Mouse (Mus musculus) olfactory bulb, adult 2 months (tissue): ENCODE data around the gene Ano6. TPM values are rescaled to one million over a fixed set of nuclear protein-coding genes. Genes with fewer than 3 reads are reported as not detected.
A peak's percentile ranks its signal among the peaks of the same experiment; 100 is the strongest.

ENCODE experiments used
- H3K27ac ChIP-seq: fragments of 200-500 bp; 2 replicates; pipeline ENCODE4 v1.5.1; 2012; ENCODE audit warnings: low read depth, low read length; ENCODE audit not compliant: insufficient read depth
- H3K4me1 ChIP-seq: fragments of 200-500 bp; 2 replicates; pipeline ENCODE4 v1.6.1; 2012; ENCODE audit warnings: low read length; ENCODE audit not compliant: control insufficient read depth, insufficient read depth
- H3K4me3 ChIP-seq: fragments of 200-500 bp; 2 replicates; pipeline ENCODE4 v1.5.1; 2012; ENCODE audit warnings: mild to moderate bottlenecking, low read depth, low read length, moderate library complexity; ENCODE audit not compliant: insufficient read depth
- CTCF ChIP-seq: fragments of 200-500 bp; IDR thresholded peaks from 2 replicates; pipeline ENCODE4 v1.5.1; 2012; ENCODE audit warnings: low read depth, mild to moderate bottlenecking, low read length, moderate library complexity; ENCODE audit not compliant: insufficient read depth
- POLR2A ChIP-seq: fragments of 200-500 bp; IDR thresholded peaks from 2 replicates; pipeline ENCODE4 v1.6.1; 2012; ENCODE audit warnings: mild to moderate bottlenecking, low read depth, low read length, moderate library complexity; ENCODE audit not compliant: insufficient read depth
- WGBS: fragments of 180-500 bp; shearing (Covaris S2); methylation state at CpG from one replicate; pipeline ENCODE4 v1.1.7; 2018; 5-methylcytosine and 5-hydroxymethylcytosine counted together
- polyA plus RNA-seq: library from polyadenylated mRNA; stranded (reverse); fragments of >200 nt; gene quantifications from 2 replicates; pipeline ENCODE4 v1.2.4, GENCODE M21; 2012; ENCODE audit warnings: low replicate concordance; ENCODE audit not compliant: missing spikeins, insufficient read depth, insufficient read length

Ano6 gene
- polyA plus RNA-seq, 1 experiment, result not detected

DNA sequence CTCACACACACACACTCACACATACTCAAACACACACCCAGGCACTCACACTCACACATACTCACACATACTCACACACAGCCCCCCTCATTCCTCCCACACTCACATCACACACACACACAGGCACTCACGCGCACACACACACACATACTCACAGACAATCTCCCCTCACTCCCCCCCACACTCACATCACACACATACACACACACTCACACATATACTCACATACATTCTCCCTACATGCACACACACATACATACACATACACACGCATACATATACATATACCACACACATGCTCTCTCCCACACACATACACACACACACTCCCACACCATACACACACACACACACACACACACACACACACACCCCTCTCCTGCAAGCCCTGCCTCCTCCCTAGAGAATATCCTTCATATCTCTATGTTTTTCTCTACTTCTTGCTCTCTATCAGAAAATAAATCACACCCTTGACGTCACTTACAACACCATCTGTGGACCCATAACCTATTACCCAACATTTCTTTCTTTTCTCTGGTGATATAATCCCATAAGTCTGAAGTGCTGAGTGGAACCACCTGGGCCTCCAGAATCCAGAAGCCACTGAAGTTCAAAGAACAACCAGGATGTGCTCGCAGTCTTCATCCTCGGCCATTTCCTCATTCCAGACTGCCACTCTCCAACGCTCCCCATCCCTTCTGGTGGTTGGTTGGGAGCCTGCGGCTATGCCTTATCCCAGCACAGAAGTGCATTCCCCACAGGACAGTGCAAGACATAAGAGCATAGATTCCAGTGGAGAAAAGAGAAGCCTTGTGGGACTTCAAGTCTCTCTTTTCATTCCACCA is 38.6 kb upstream of the Ano6 start:
- WGBS, result 95% methylated on average over 8 of the region's 8 CpGs
- 0 out of 2 replicates have a peak, but pooled peaks cover 1% of the 10 kb centered on the region for H3K4me1 ChIP-seq
- no peak for TF ChIP-seq CTCF
- H3K4me3 ChIP-seq, result no peak overlapping the region
- no peak overlapping the region for H3K27ac ChIP-seq

DNA sequence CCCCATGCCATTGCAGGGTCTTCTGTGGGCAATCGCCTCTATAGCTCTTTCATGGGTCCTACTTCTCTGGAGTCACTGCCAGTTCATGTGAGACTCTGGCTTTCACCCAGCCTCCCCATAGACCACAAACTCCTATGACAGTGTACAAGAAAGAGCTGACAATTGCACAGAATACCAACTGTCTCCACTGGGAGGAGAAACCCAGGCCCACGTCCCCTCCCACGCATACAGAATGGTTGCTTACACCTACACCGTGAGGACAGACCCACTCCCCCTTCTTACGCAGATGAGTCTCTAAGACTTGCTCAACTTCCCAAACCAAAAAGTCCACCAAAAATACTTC is 38.0 kb upstream of the Ano6 start:
- H3K4me3 ChIP-seq, result no peak overlapping the region
- TF ChIP-seq CTCF, result no peak
- no peak for TF ChIP-seq POLR2A
- 76% methylated on average over 5 of the region's 5 CpGs for WGBS
- H3K27ac ChIP-seq, result no peak overlapping the region
- H3K4me1 ChIP-seq, result 0 out of 2 replicates have a peak, but pooled peaks cover 3% of the 10 kb centered on the region

DNA sequence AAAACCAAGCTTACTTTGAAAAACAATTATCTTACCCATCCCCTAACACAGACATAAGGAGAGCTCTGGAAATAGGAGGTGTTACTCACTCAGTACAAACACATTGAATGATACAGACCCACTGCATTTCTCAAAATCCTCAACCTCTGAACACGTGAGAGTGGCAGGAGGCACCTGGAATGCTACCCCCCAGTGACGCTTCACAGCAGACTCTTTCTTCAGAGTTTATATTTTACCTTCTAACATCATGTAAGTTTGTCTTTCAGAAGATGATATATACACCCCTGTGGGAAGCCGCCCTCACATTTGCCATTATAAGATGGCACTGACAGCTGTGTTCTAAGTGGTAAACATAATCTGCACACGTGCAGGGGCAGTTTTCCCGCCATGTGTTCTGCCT is 37.6 kb upstream of the Ano6 start:
- Histone ChIP-seq H3K4me3 (no peak overlapping the region), H3K4me1 (0 out of 2 replicates have a peak, but pooled peaks cover 3% of the 10 kb centered on the region), H3K27ac (no peak overlapping the region)
- no peak for TF ChIP-seq POLR2A
- no peak for TF ChIP-seq CTCF
- 73% methylated on average over 5 of the region's 5 CpGs for WGBS

DNA sequence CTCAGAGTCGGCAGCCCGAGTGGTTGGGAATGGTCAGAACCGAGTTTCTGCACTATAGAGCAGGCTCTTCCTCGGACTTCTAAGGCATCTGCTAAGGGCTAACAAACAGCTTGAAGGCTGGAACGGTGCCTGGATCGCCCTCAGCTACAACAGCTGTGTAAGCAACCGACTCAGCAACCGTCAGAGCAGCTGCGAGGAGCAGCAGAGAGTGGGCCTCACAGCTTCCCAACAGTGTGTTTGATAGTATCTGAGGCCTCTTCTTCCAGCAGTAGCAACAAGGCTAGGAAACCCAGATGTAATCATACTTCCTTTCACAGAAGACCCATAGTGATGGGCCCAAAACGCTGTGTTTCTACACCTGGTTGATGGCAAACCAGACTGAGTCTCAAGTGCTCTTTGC is 33.5 kb upstream of the Ano6 start:
- peak overlapping the region; percentile 17; the same call in 1 of the 2 replicates for H3K27ac ChIP-seq
- no peak for TF ChIP-seq CTCF
- no peak for TF ChIP-seq POLR2A
- H3K4me1 ChIP-seq, result 0 out of 2 replicates have a peak, but pooled peaks cover 3% of the 10 kb centered on the region
- H3K4me3 ChIP-seq, result no peak overlapping the region
- WGBS, result 26% methylated on average over 10 of the region's 10 CpGs

DNA sequence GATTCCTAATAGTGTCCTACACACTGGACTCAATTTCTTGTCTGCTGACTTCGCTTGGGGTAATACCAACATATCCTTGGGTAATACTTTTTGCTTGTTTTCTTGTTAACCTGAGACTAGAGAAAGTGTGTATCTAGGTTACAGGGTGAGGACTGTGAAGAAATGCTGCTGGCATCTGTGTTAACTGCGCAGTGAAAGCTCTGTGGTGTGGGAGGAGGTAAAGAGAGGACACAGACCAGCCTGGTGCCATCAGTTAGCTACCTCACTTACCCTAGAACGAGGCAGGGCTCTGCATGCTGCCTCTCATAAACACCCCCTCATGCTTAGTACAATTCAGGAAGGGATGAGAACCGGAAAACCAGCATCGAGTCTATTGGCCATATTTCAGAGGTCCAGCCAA is 32.6 kb upstream of the Ano6 start:
- no peak overlapping the region for H3K27ac ChIP-seq
- 0 out of 2 replicates have a peak, but pooled peaks cover 3% of the 10 kb centered on the region for H3K4me1 ChIP-seq
- 69% methylated on average over 5 of the region's 5 CpGs for WGBS
- no peak for TF ChIP-seq POLR2A
- no peak for TF ChIP-seq CTCF
- H3K4me3 ChIP-seq, result no peak overlapping the region

DNA sequence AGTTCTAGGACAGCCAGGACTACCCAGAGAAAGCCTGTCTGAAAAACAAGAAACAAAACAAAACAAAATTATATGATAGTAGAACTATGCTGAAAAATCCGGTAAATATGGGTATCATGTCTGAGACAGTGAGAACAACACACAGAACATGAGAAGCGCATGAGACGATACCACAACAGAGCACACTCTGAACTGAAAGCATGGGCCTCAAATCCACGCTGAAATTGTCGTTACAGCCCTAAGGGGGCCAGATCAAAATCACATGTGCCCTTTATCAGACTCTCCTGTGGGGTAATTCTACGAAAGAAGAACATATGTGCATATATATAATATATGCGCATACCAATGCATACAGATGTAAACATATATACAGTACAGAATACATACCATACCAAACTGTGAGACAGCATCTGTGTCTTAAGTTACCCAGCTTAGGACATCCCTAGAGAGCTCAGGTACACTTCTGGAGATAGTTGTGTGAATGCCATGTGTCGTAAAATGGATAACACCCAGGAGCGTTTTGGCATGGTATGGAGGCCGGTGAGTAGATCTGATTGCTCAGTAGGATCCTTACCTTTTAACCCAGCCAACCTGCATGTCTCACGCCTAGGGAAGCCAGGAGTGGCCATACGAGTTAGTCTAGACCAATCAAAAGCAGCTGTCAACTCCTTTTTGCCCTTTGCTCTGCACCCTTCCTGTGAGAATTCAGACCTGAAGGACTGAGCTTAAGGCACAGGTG is 31.8 kb upstream of the Ano6 start:
- Histone ChIP-seq H3K4me1 (0 out of 2 replicates have a peak, but pooled peaks cover 3% of the 10 kb centered on the region), H3K4me3 (no peak overlapping the region), H3K27ac (no peak overlapping the region)
- WGBS, result 96% methylated on average over 12 of the region's 12 CpGs
- TF ChIP-seq CTCF, result no peak
- TF ChIP-seq POLR2A, result no peak

DNA sequence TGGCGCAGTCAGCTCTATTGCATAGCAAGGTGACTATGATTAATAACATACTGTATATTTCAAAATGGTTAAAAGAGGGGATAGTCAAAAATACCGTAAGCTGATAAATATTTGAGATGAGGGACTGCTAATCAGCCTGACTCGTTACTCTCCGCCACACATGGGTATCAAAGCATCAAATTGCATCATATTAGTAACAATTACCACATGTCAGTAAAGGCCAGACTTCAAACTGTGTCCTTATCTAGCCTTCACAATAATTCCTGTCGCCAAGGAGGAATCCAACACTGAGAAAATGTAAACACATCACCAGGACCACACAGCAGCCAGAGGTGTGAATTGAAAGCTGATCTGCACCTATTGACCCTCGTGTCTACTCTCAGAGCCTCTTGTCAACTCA is 30.8 kb upstream of the Ano6 start:
- Histone ChIP-seq H3K4me3 (no peak overlapping the region), H3K4me1 (0 out of 2 replicates have a peak, but pooled peaks cover 3% of the 10 kb centered on the region), H3K27ac (no peak overlapping the region)
- TF ChIP-seq CTCF (no peak), POLR2A (no peak)
- 84% methylated on average over 6 of the region's 6 CpGs for WGBS

DNA sequence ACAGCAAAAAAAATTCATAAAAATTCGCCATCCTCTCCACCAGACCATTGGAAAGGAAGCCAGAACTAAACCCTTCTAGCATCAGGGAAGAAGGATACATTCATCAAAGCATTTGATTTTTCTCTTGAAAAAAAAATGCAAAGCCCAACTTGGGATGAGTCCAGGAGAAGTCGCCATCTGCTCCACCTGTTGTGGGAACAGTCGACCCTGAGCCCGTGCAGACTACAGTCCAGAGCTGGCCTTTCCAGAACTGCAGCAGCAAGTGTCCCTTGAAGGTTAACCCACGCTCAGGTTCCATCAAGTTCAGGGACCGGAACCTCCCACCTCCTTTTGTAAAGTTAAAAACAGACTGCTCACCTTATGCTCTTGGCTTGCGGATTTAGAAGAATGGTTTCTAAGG is 29.2 kb upstream of the Ano6 start:
- 80% methylated on average over 7 of the region's 7 CpGs for WGBS
- H3K27ac ChIP-seq, result no peak overlapping the region
- H3K4me1 ChIP-seq, result 0 out of 2 replicates have a peak, but pooled peaks cover 3% of the 10 kb centered on the region
- TF ChIP-seq POLR2A, result no peak
- no peak for TF ChIP-seq CTCF
- H3K4me3 ChIP-seq, result no peak overlapping the region
